Mouse (Mus musculus) lung, postnatal 0 days (tissue): Measurements from ENCODE around the gene Snx30.

ENCODE experiments used
- CTCF ChIP-seq: IDR thresholded peaks from 2 replicates; pipeline ENCODE4 v1.5.1; 2016; ENCODE audit warnings: antibody characterized with exemption, mild to moderate bottlenecking
- EP300 ChIP-seq: IDR thresholded peaks from 2 replicates; pipeline ENCODE4 v1.6.1; 2016; ENCODE audit warnings: antibody characterized with exemption, mild to moderate bottlenecking, control low read depth

DNA sequence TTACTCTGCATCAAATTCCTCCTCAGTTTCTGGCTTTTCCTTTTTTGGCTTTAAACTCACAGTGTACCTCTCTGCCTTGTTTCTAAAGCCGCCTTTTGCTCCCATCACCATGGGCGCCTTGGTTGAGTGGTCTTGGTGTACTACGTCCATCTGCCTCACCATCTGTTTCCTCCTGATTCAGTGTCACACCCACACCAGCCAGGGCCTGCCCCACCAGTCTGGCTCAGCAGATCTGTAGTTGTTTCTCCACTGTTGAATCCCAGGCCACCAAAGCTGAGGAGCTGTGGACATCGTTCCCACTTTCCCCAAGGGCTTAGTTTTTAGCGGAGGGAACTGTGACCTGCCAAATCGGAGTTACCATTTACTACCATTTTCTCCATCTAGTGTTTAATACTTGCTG lies 20.0 kb downstream of the Snx30 start:
- TF ChIP-seq CTCF: no peak
- no peak for TF ChIP-seq EP300
